Mouse (Mus musculus) testis, adult 2 months (tissue): ENCODE results near the gene Gnai1. TPM values are rescaled to one million over a fixed set of nuclear protein-coding genes. Genes with fewer than 3 reads are reported as not detected.

Source experiments
- H3K27ac ChIP-seq: fragments of 200-500 bp; 2 replicates; pipeline ENCODE4 v1.5.1; 2012; ENCODE audit warnings: low read depth, low read length; ENCODE audit not compliant: control insufficient read depth, insufficient read depth
- H3K27me3 ChIP-seq: fragments of 200-500 bp; 2 replicates; pipeline ENCODE4 v1.6.1; 2012; ENCODE audit warnings: mild to moderate bottlenecking, low read length, moderate library complexity; ENCODE audit not compliant: control insufficient read depth, insufficient read depth
- H3K36me3 ChIP-seq: fragments of 200-500 bp; 2 replicates; pipeline ENCODE4 v1.6.1; 2012; ENCODE audit warnings: mild to moderate bottlenecking, low read length; ENCODE audit not compliant: control insufficient read depth, insufficient read depth
- H3K4me1 ChIP-seq: fragments of 200-500 bp; 2 replicates; pipeline ENCODE4 v1.6.1; 2012; ENCODE audit warnings: low read length; ENCODE audit not compliant: control insufficient read depth, insufficient read depth
- H3K4me3 ChIP-seq: fragments of 200-500 bp; 2 replicates; pipeline ENCODE4 v1.5.1; 2012; ENCODE audit warnings: low read depth, mild to moderate bottlenecking, low read length, moderate library complexity, mixed read lengths; ENCODE audit not compliant: control insufficient read depth
- CTCF ChIP-seq: fragments of 200-500 bp; IDR thresholded peaks from 2 replicates; pipeline ENCODE4 v1.5.1; 2012; ENCODE audit warnings: low read depth, mild to moderate bottlenecking, inconsistent platforms, low read length, moderate library complexity; ENCODE audit not compliant: control insufficient read depth, insufficient read depth, insufficient replicate concordance
- POLR2A ChIP-seq: fragments of 200-500 bp; IDR thresholded peaks from 2 replicates; pipeline ENCODE4 v1.6.1; 2012; ENCODE audit warnings: low read depth, mild to moderate bottlenecking, inconsistent platforms, low read length, moderate library complexity; ENCODE audit not compliant: control insufficient read depth
- polyA plus RNA-seq: library from polyadenylated mRNA; depleted of rRNA; stranded (reverse); fragments of >200 nt; gene quantifications from 2 replicates; pipeline ENCODE4 v1.2.3, GENCODE M21; 2012; rRNA removed

Gnai1 gene
- polyA plus RNA-seq: 1.9 and 2.5 TPM in 2 replicates

DNA sequence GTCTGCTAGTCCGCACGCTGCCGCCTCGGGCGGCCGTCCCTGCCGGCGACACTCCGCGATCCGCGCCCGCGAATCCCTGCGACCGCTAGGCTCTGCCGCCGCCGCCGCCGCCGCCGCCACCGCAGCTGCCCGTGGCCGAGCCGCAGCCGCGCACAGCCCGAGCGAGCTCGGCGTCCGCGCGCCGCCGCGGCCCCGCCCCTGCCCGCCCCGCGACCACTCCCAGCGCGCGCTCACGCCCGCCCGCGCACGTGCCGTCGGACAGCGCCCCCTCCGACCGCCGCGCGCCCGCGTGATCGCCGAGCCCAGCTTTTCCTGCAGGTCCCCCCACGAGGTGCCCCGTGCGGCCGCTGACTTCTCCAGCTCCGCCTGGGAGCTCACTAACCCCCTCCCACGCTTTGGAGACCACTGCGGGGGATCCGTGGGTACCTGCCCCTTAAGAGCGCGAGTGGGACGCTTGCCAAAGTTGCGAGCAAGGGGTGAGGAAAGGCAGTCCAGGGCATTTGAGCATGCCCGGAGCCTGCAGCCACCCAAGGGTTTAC is at the start of gene Gnai1:
Gnai1 (minus strand) TSS at position 75 of the 539 bp plus-strand sequence.
- Histone ChIP-seq H3K4me3 (peak within 1 kb of the TSS; percentile 92), H3K27me3 (no peaks in the 10 kb centered on the region), H3K27ac (peak within 1 kb of the TSS; percentile 24; the same call in 1 of the 2 replicates), H3K36me3 (no peaks in the 10 kb centered on the region), H3K4me1 (peaks cover 9% of the 10 kb centered on the region)
- TF ChIP-seq CTCF (no peak), POLR2A (no peak)

DNA sequence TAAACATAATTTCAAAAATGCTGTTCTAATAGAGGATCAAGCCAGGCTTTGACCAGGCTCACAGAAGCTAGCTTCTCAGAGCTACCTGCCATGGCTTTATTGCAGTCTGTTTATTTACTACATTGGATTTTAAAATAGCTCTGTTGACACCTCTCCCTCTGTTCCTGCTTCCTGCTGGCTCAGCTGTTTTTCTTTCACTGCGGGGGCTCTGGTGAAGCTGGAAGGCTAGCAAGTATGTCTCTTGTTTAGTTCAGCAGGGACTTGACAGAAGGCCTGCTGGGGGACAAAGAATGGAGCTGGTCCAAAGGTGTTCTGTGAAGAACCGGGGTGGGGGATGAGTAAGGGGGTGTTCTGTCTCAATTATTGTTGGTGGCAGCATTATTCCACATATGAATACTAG is 7.7 kb upstream of the Gnai1 start:
- no peaks in the 10 kb centered on the region for H3K36me3 ChIP-seq

DNA sequence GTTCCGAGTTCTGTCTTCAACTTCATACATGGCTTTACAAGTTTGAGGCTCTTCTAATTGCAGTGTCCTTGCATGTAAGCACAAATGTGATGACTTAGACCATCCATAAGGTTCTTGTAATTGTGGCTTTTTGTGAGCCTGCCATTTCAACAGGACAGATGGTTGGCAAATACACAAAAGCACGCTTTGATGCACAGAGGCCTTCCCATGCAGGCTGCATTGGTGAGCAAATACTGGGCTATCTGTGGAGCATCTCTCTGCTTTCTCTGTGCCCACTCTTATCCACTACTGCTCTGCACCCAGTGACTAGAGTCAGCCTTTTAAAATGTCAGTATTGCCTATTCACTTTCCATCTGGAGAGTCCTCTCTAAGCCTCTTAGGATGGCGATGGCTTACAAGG is 5.3 kb upstream of the Gnai1 start:
- no peak for TF ChIP-seq CTCF
- no peak for TF ChIP-seq POLR2A
- Histone ChIP-seq H3K4me3 (no peak overlapping the region), H3K27me3 (no peaks in the 10 kb centered on the region), H3K36me3 (no peaks in the 10 kb centered on the region), H3K27ac (no peak overlapping the region), H3K4me1 (peaks cover 3% of the 10 kb centered on the region)

More for the DNA sequence above, 7.7 kb upstream of the Gnai1 start:
- Histone ChIP-seq H3K4me3 (no peak overlapping the region), H3K27ac (no peak overlapping the region), H3K27me3 (no peaks in the 10 kb centered on the region), H3K4me1 (no peaks in the 10 kb centered on the region; the same call in 1 of the 2 replicates)
- TF ChIP-seq CTCF (no peak), POLR2A (no peak)

DNA sequence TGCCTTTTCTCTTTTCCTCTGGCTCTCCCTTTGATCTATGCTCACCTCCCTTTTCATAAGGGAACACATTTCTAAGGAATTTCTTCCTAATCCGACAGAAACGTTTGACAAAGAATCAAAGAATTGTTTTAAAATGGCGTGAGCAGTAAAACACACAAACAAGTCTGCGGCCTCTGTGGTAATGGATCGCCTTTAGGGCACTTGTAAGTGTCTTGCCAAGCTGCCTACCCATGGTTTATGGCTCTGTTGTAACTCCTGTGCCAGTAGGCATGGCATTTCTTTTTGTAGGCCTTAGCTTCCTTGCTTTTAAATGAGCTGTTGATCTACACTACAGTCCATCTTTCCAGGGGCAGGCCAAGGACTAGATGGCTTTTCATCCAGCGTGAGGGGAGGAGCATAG is 801 bp upstream of the Gnai1 start:
- no peak overlapping the region for H3K27ac ChIP-seq
- TF ChIP-seq CTCF (no peak), POLR2A (no peak)
- H3K4me1 ChIP-seq: peaks cover 9% of the 10 kb centered on the region
- no peaks in the 10 kb centered on the region for H3K27me3 ChIP-seq
- no peaks in the 10 kb centered on the region for H3K36me3 ChIP-seq
- peak overlapping the region; percentile 92 for H3K4me3 ChIP-seq

DNA sequence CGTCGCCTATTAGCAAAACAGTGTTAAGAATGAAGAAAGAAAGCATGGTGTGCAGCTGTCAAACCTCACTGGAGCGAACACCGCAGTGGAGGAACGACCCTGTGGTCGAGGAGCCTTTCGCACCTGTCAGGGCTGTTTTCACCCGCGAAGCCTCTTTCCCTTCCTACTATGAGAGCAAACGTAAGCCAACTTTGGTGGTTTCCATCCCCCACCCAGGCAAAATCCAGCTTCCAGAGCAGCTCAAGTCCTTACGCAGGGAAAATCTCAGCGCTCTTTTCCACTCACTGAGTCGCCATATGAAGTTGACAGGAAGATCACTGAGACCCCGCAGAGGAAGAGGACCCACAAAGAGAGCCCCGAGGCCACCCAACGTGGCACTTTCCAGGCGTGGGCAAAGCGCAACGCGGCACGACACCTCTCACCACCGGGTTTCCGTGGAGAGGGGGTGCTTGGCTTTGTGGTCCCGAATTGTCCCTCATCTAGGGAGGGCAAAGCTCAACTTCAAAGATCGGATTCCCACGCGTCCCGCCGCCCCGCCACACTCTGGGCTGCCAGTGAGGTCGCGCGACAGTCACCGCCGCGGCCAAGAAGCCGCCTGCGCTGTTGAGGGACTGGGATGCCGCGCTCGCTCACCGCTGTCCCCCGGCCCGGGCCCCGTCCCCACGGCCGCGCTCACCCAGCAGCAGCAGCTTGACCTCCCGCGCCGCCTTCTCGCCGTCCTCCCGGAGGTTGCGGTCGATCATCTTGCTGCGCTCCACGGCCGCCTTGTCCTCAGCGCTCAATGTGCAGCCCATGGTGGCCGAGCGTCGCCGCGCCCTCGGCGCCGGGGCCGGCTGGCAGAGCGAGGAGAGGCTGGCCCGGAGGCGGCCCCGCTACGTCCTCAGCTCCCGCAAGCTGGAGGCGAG is 527 bp downstream of the Gnai1 start:
- Histone ChIP-seq H3K36me3 (no peaks in the 10 kb centered on the region), H3K27me3 (no peaks in the 10 kb centered on the region), H3K27ac (no peak overlapping the region), H3K4me3 (peak overlapping the region; percentile 92), H3K4me1 (peaks cover 9% of the 10 kb centered on the region)
- TF ChIP-seq POLR2A (no peak), CTCF (no peak)

DNA sequence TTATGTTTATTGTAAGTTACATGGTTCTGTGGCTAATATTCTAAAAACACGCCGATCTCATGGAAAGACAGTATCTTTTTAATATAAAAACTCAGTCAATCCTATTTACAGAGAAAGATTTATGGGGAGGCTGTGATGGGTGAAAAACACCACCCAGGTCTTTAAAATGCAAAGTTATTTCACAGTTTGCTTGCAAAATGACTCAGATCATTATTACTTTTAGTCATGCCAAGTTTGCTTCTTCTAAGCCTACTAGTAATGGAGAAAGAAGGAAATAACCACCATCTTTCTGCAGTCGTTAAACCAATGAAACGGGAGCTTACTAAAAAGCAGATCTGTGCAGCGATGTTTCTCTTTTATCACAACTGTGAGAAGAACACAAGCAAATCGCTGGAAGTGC is 1.4 kb downstream of the Gnai1 start:
- TF ChIP-seq POLR2A (no peak), CTCF (no peak)
- Histone ChIP-seq H3K27ac (no peak overlapping the region), H3K4me1 (peaks cover 9% of the 10 kb centered on the region), H3K27me3 (no peaks in the 10 kb centered on the region), H3K36me3 (no peaks in the 10 kb centered on the region), H3K4me3 (no peak overlapping the region)

DNA sequence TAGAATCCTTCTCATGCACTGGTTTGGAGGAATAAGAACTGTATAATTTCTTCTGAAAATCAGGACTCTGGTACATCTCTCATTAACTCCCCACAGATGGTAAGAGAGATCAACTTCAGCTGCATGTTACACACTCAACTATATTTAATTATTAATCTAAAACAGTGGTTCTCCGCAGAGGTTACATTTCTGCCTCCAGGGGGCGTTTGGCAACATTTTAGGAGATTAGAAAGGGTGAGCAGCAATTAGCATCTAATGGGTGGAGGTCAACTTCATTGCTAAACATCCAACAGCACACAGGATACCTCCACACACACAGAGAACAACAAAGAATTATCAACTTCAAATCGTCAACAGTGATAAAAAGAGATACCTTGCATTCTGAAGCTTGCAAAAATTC is 2.0 kb downstream of the Gnai1 start:
- Histone ChIP-seq H3K36me3 (no peaks in the 10 kb centered on the region), H3K4me3 (no peak overlapping the region), H3K27ac (no peak overlapping the region), H3K4me1 (peaks cover 9% of the 10 kb centered on the region), H3K27me3 (no peaks in the 10 kb centered on the region)
- TF ChIP-seq POLR2A: no peak
- TF ChIP-seq CTCF: no peak
